Mouse (Mus musculus): ENCODE measurements around the gene Slfn5.
"Not testable (repeated sequence)": the region's sequence is repeated elsewhere in the genome, so short reads cannot be mapped to it uniquely, and the experiment has no call there.

The Slfn5 gene

GRCm38 (mm10) chr11:82950736-82951481 lies at the start of gene Slfn5:
Gene Slfn5, plus strand, starts transcription at chr11:82951349.
- no peak for DNase-seq (ENCODE audit: extremely low spot score, low read depth, low spot score)

- DNase-seq (ENCODE audit: extremely low spot score, low read depth, low spot score): no peak
These were observed 49.4 kb upstream of the Slfn5 start for GRCm38 (mm10) chr11:82901606-82902310.

DNA sequence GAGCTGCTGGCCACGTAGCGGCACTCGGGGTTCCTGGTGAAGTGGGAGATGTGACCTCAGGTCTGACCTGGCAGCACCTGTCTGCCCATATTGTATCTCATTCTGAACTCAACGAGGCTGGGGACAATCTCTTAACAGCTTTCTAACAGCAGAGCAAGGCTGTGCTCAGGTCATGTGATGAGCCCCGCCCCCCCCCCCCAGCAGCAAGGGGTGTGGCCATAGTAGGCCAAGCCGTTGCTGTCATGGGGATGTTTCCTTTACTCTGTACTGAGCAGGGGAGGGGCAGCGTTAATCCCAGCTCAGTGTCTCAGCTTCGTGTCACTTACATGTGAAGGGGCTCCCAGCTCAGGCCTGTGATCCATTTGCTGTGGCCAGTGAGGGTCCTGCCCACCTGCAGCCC lies 46.2 kb upstream of the Slfn5 start:
- DNase-seq (ENCODE audit: extremely low spot score, low read depth, low spot score): no peak

DNA sequence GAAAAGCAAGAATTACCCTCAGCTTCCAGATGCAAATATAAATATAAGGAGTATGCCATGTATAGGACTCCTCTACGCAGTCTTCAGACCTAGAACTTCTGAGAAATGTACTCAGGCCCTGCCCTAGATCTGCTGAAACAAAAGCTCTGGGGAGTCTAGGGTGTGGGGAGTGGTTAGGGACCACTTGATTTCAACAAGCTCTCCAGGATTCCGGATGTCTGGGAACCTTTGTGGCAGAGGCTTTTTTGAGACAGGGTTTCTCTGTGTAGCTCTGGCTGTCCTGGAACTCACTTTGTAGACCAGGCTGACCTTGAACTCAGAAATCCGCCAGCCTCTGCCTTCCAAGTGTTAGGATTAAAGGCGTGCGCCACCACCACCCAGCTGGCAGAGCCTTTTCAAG lies 45.3 kb upstream of the Slfn5 start:
- no peak for DNase-seq (ENCODE audit: extremely low spot score, low read depth, low spot score)

- peak; percentile 62 for DNase-seq (ENCODE audit: extremely low spot score, low read depth, low spot score)
These were observed 43.2 kb upstream of the Slfn5 start, which contains the start of gene Nle1 for GRCm38 (mm10) chr11:82907651-82908607. Gene Nle1, minus strand, starts transcription at chr11:82908411.

- DNase-seq (ENCODE audit: extremely low spot score, low read depth, low spot score): no peak
These were observed 42.5 kb upstream of the Slfn5 start for GRCm38 (mm10) chr11:82908608-82908989.

DNA sequence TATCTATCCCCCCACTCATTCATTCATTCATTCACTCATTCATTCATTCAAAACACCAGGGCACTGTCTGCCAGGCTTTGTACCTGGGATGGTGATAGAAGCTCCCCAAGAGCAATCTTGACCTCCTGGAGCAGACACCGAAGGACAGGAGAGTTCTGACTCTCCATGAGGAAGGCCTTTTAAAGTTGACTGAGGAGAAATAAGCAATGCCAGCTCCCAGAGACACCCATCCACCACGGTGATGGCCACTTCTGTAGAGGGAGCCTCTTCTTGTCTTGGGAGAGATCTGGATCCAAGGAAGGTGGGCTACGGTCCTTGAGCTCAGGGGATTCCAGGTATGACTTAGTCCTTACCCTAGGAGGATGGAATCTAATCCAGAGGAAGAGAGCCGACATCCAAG lies 40.9 kb upstream of the Slfn5 start, which contains the start of gene Unc45b:
Gene Unc45b (plus strand): TSS at position 301 of the 400 bp plus-strand sequence.
- DNase-seq (ENCODE audit: extremely low spot score, low read depth, low spot score): no peak

GRCm38 (mm10) chr11:82910679-82911389 lies 40.3 kb upstream of the Slfn5 start:
- DNase-seq (ENCODE audit: extremely low spot score, low read depth, low spot score): no peak

GRCm38 (mm10) chr11:82914711-82915352 lies 36.3 kb upstream of the Slfn5 start:
- peak; percentile 70 for DNase-seq (ENCODE audit: extremely low spot score, low read depth, low spot score)

DNA sequence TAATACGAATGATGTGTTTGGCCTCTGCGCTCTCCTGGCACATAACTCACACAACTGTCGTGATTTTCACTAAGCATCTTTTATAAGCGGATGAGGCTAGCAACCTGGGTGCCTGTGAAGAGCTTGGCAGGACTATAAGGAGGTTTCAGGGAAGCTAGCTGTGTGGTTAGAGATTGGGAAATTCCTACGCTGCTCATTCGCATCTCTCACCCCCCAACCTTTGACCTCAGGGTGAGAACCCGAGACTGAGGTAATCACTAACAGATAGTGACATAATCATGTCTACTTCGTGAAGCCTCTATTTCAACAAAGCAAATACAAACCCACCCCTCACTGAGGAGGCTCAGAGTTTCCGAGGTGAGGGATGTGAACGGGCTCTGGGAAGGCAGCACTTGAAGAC lies 30.4 kb upstream of the Slfn5 start:
- no peak for DNase-seq (ENCODE audit: extremely low spot score, low read depth, low spot score)

DNA sequence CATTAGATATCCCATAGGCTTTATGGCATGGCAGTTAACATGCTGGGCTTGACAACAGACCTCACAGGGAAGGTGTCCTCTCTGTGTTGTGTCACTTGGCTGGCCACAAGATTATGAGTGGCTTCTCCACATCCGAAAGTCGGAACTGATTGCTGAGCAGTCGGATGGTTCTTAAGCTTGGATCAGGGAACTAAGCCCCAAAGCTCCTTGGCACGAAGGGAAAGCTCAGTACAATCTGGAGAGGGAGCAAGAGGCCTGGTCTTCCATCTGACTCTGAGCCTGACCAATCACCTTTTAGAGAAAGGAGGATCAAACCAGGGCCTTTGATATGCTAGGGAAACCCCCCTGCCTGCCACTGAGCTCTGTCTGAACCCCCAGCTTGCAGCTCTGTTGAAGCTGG lies 29.5 kb upstream of the Slfn5 start:
- DNase-seq (ENCODE audit: extremely low spot score, low read depth, low spot score): no peak

GRCm38 (mm10) chr11:82923910-82924309 lies 27.2 kb upstream of the Slfn5 start:
- DNase-seq (ENCODE audit: extremely low spot score, low read depth, low spot score): not testable (repeated sequence)

- DNase-seq (ENCODE audit: extremely low spot score, low read depth, low spot score): no peak
These were observed 22.1 kb upstream of the Slfn5 start for GRCm38 (mm10) chr11:82928897-82929632.

GRCm38 (mm10) chr11:82929633-82929950 lies 21.6 kb upstream of the Slfn5 start:
- no peak for DNase-seq (ENCODE audit: extremely low spot score, low read depth, low spot score)

GRCm38 (mm10) chr11:82930391-82930955 lies 20.7 kb upstream of the Slfn5 start:
- DNase-seq (ENCODE audit: extremely low spot score, low read depth, low spot score): not testable (repeated sequence)

GRCm38 (mm10) chr11:82931161-82931560 lies 20.0 kb upstream of the Slfn5 start:
- DNase-seq (ENCODE audit: extremely low spot score, low read depth, low spot score): not testable (repeated sequence)

- DNase-seq (ENCODE audit: extremely low spot score, low read depth, low spot score): not testable (repeated sequence)
These were observed 19.3 kb upstream of the Slfn5 start for GRCm38 (mm10) chr11:82931671-82932450.

GRCm38 (mm10) chr11:82933186-82933585 lies 18.0 kb upstream of the Slfn5 start:
- no peak for DNase-seq (ENCODE audit: extremely low spot score, low read depth, low spot score)

Data from hindlimb bud, embryonic 11.5 days (tissue).